Mouse (Mus musculus) adrenal gland, postnatal 14 days (tissue): Measurements from ENCODE around the gene Eya3. TPM values are rescaled to one million over a fixed set of nuclear protein-coding genes. Genes with fewer than 3 reads are reported as not detected.
"Not testable (repeated sequence)": the region's sequence is repeated elsewhere in the genome, so short reads cannot be mapped to it uniquely, and the experiment has no call there.

Experiments
- DNase-seq: peaks from one replicate; pipeline ENCODE4 v3.0.0; 2021; ENCODE audit warnings: mixed read lengths
- long read RNA-seq, 2 experiments: library from polyadenylated mRNA; stranded (forward); transcript quantifications; one replicate each; pipeline ENCODE4 v2.0.0; 2021
- total RNA-seq: library from RNA; stranded (reverse); gene quantifications from 2 replicates; pipeline ENCODE4 v1.2.3, GENCODE M21; 2021

Gene Eya3
- 26.7 and 27.2 TPM in 2 replicates for total RNA-seq
- long read RNA-seq, experiment 1, partial matches to known transcripts: 1 of 6 reads
- long read RNA-seq, experiment 1, other reads (novel, unspliced or antisense): 5 of 6 reads
- long read RNA-seq, experiment 2, full-length matches to known transcripts: 6 of 11 reads
- long read RNA-seq, experiment 2, partial matches to known transcripts: 0 of 11 reads
- long read RNA-seq, experiment 2, other reads (novel, unspliced or antisense): 5 of 11 reads

DNA sequence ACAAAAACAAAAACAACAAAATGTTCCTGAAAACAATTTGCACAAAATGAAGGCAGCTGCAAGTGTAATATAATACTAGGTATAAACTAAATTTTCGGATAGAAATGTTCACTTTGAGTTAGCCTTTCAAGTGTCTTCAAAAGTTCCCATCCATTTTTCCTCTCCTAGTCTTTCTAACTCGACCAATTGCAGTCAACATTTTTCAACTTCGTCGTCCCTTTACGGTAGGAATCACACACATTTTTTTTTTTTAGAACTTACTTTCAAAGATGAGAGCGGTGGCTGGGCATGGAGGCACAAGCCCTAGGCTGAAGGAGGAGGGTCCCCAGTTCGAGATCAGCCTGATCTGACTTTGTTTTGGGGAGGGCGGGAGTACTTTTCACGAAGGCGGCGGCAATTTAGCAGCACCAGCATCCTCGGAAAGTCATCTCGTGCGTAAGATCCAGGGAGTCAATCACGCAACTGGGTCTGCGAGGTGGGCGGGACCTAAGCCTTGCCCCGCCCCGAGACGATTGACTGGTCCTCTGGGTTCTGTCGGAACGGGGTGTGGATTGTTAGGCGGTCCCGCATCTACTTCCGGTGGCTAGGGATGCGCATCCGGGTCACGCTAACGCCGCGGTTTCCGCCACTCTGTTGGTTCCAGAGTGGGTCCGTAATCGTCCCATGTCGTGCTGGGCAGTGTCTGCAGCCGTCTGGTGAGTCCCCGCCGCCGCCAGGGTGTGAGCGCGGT lies at the start of gene Eya3:
TSS of gene Eya3 (plus strand) at position 527 of the 730 bp plus-strand sequence.
- DNase-seq: peak; percentile 97

GRCm38 (mm10) chr4:132590642-132591041 lies 48.1 kb upstream of the Eya3 start:
- DNase-seq: no peak

GRCm38 (mm10) chr4:132592958-132593357 lies 45.8 kb upstream of the Eya3 start:
- peak; percentile 14 for DNase-seq

DNA sequence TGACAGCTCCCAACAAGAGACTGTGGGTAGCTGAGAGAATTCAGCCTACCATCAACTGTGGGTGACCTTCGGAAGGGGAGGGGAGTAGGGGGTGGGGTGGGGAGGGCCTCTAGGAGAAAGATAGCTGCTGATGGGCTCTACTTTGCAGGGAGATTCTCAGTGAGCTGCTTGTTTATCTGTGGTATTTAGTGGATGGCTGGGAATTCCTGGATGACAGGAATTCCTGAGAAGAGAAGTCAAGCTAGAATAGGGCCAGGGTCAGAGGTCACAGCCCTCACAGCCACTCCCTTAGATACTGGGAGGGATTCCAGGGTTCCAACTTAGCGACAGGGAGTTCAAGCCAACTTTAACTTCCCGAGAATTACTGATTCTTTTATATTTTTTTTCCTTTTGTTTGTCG lies 44.6 kb upstream of the Eya3 start:
- DNase-seq: no peak

DNA sequence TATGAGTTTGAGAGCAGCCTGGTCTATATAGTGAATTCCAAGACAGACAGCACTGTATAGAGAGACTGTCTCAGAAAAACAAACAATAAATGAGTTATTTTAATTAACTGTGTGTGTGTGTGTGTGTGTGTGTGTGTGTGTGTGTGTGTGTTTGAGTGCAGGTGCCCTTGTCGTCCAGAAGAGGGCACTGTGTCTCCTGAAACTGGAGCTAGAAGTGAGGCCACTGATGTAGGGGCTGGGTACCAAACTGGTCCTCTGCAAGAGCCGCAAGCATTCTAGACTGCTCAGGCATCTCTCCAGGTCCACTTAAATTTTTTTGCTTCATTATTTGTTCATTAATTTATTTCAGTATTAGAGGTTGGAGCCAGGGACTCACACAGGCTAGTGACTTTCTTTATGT lies 39.9 kb upstream of the Eya3 start:
- no peak for DNase-seq

DNA sequence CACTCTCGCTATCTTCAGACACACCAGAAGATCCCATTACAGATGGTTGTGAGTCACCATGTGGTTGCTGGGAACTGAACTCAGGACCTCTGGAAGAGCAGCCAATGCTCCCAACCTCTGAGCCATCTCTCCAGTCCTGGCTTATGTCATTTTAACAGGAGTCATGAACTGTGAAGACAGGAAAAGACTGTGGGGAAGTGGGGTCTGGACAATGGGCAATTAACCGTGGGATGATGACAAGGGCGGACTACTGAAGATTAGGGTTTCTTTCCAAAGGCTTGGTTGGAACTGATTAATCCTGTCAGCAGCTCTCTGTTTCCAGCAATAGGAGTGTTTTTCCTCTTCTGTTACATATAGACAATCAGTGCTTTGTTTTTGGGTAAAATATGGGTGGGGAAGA lies 39.0 kb upstream of the Eya3 start:
- no peak for DNase-seq

DNA sequence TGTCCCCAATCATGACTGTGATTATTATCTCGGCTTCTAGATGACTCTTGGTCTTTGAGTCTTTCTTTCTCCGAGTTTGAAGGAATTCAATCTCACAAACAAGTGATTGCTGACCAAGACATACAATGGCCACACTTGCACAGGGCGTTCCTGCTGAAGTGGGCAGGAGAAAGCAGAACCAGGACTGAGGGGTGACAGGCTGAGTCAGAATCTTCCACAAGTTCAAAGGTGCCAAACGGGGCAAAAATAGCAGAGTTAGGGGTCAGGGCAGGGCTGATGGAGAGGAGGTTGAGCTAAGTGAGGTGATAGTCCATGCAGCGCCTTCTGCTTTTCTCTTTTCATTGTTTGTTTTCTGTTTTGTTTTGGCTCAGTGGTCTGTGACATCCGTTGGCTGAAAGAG lies 38.3 kb upstream of the Eya3 start:
- no peak for DNase-seq

DNA sequence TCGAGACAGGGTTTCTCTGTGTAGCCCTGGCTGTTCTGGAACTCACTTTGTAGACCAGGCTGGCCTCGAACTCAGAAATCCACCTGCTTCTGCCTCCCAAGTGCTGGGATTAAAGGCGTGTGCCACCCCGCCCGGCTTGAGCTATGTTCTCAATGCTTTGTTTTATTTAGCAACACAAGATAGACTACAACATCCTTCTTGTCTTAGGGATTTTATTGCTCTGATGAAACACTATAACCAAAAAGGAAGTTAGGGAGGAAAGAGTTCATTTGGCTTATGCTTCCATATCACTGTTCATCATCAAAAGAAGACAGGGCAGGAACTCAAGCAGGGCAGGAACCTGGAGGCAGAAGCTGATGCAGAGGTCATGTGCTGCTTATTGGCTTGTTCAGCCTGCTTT lies 37.5 kb upstream of the Eya3 start:
- not testable (repeated sequence) for DNase-seq

DNA sequence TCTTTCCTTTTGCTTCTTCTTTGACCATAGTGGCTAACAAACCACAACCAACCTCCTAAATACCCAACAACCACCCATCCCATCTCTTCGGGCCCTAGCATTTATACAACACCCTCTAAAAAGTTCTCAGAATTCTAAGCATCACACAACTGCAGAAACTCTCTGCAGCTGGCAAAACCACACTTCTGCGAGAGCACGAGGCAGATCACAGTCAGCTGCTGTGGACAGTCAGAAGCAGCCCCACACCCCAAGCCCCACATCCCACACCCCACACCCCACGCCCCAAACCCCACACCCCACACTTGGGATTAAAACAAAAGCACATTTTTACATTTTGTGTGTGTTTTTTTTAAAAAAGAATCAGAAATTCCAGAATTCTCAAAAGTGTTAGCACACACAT lies 35.3 kb upstream of the Eya3 start:
- DNase-seq: no peak

DNA sequence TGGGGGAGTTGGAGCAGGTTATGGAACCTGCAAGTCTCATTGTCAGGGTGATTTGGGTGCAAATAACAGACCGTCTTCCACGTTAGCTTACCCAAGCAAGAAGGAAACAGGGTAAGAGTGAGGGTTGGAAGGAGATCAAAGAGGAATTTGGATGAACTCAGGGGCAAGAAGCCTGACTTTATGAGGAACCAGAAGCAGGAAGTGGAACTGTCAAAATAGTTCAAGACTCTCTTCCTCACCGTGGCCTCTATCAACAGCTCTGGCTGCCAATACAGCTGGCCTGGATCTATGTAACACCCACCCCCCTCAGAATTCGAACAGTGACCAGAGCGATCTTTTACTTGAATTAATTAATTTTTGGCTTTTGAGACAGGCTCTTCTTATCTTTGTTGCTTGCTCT lies 33.0 kb upstream of the Eya3 start:
- DNase-seq: no peak

DNA sequence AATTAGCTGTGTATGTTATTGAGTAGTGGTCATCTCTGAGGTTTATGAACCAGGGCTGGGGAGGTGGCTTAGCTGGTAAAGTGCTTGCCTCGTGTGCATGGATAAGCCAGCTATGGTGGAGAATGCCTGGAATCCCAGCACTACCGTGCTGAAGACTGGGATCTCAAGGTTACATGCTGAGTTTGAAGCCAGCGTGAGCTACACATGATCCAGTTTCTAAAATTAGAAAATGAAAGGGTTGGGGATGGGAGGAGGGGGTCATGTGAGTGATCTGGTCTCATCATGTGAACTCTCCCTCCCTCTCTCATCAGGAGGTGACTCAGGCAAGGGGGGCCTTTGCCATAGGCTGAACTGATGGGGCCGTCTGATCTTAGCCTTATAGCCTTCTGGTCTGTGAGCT lies 30.6 kb upstream of the Eya3 start:
- DNase-seq: peak; percentile 16

- no peak for DNase-seq
These were observed 28.3 kb upstream of the Eya3 start for GRCm38 (mm10) chr4:132610301-132610984.

GRCm38 (mm10) chr4:132611320-132611719 lies 27.5 kb upstream of the Eya3 start:
- no peak for DNase-seq

DNA sequence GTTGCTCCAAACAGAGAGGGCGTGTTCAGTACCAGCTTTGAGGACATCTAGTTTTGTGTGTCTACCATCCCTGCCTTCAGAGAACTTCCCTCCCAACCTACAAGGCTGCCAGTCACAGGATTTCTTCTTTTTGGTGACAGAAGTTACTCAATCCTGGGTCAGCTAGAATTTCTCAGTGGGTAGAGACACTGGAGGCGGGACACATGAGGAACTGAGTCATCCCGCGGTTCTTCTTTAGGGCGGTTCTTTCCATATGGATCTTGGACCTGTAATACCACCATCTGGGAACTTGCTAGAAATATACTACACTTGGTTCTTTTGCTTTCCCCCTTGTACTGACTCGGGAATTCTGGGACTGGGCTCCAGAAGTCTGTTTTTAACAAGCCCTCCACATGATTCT lies 20.9 kb upstream of the Eya3 start:
- DNase-seq: no peak

DNA sequence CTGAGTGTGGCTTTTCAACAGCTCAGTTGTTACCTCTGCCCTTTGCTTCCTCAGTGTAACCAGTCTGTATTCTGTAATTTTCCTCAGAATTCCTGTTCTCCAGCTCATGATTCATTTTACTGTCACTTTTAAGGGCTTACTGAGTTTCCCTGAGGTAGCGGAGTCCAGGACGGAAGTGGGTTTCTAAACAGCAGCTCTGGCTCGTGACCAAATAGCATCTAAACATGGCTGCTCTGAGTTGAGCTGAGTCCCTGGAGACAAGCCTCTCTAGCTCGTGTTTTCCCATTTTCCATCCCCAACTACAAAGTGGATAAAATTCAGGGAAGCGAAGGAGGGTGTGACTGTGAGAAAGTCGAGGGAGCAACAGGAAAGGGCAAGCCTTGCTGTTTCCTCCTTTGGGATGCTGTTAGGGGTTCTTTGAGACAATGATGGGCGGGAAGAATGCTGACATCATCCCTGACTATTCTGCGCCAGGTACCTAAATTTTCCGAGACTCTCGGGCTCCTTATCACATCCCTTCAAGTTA lies 19.9 kb upstream of the Eya3 start:
- DNase-seq: no peak

DNA sequence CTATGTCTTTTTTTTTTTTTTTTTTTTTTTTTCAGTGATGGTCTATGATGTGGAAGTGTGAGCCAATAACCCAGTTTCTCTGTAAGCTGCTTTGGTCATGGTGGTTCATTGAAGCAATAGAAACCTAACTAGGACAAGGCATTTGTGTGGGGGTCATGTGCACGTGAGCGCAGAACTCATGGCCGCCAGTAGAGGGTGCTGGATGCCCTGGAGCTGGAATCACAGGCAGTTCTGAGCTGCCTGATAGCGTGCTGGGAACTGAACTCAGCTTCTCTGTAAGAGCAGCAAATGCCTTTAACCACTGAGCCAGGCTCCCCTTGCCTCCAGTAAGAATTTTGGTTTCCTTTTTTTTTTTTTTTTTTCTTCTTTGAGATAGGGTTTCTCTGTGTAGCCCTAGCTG lies 18.7 kb upstream of the Eya3 start:
- no peak for DNase-seq

DNA sequence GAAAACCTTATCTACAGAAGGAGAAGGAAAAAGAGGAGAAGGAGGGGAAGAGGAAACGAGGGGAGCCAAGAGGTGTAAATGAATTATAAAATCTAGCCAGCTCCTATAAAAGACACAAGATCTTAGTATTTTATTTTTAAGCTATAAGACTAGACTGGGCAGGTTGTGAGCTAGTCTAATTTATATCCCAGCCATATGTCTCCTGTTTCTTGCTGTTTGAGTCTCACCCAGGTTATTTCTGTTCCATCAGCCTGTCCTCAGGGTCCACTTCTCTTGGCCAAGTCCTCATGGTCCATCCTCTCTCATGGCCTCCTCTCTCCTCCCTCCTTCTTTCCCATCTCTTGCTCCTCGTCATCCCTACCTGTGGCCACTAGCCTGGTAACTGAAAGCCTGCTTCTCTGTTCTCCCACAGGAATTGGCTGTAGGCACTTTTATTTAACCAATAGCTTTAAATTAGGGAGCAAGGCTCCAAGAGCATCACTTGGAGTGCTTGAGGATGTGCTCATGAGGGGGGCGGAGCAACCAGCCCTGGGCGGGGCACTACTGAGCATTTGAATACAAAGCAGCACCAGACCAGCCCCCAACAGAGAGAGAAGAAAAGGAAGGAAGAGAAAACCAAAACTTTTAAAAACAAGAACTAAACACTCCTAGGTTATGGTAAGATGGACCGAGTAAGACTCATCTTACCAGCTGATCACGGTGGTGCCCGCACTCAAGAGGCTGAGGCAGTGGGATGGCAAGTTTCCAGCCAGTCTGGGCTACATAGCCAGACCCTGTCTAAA lies 17.3 kb upstream of the Eya3 start:
- DNase-seq: no peak

GRCm38 (mm10) chr4:132624034-132624657 lies 14.6 kb upstream of the Eya3 start:
- peak; percentile 56 for DNase-seq

DNA sequence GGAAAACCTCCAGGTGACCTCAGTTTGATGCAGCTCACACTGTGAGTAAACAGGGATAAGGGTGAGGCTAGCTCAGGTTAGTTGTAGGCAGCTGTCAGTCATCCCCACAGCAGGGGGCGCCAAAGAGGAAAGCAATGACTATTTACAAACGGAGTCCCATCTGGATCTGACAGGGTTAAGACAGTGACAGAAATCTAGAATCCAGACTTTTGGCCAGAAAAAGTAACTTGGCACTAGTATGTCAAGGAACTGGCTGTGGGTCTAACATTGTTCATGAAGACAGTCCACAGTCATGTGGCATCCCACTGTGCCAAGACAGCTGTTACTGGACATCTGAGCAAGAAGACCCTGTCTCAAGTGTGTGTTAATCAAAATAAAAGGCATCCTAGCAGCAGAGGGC lies 10.0 kb upstream of the Eya3 start:
- peak; percentile 65 for DNase-seq

- no peak for DNase-seq
These were observed 2.8 kb upstream of the Eya3 start for GRCm38 (mm10) chr4:132635971-132636370.

- DNase-seq: peak; percentile 56
These were observed 2.2 kb upstream of the Eya3 start for GRCm38 (mm10) chr4:132636554-132636953.

DNA sequence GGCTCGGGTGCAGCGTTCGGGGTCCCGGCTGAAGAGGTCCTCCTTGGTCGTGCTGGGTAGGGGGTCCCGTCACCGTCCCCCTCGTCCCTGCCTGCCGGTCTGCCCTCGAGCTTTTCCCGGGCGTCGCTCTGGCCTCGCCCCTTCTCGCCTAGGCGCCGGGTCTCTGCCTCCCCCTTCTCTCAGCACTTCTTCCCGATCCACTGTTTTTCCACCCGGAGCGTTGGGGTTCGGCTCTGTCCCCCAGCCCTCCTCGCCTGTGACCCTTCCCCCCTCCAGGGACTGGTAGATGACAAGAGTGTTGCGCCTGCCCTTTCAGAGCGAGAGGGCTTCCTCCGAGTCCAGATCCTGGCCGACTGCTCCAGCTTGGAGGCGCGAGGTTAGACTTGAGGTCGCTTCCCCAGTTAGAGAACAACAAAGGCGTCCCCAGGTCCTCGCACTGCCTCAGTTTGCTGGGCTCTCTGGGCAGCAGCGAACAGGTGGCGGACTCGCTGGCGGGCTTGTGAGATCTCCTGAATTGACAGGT lies 465 bp downstream of the Eya3 start:
- peak; percentile 61 for DNase-seq
